Mouse (Mus musculus) left cerebral cortex, postnatal 10 days (tissue): ENCODE data around the gene Masp1. TPM values are rescaled to one million over a fixed set of nuclear protein-coding genes. Genes with fewer than 3 reads are reported as not detected.
A peak's percentile ranks its signal among the peaks of the same experiment; 100 is the strongest.

Experiments
- DNase-seq, 2 experiments: peaks; one replicate each; pipeline ENCODE4 v3.0.0; 2021 to 2022; ENCODE audit warnings: low spot score in 2 of 2, mixed read lengths in 1 of 2; ENCODE audit errors: extremely low spot score in 1 of 2
- intact Hi-C: fragments of 180-260 bp; cut with DNase I; formaldehyde crosslinking; loops from one replicate; pipeline ENCODE4 v1.15.1; 2025
- total RNA-seq, 2 experiments: library from RNA; stranded (reverse); gene quantifications; 2 replicates each; pipeline ENCODE4 v1.2.3; 2021

The Masp1 gene
- 10 to 100 TPM; 19.8 to 20.9 TPM for total RNA-seq

DNA sequence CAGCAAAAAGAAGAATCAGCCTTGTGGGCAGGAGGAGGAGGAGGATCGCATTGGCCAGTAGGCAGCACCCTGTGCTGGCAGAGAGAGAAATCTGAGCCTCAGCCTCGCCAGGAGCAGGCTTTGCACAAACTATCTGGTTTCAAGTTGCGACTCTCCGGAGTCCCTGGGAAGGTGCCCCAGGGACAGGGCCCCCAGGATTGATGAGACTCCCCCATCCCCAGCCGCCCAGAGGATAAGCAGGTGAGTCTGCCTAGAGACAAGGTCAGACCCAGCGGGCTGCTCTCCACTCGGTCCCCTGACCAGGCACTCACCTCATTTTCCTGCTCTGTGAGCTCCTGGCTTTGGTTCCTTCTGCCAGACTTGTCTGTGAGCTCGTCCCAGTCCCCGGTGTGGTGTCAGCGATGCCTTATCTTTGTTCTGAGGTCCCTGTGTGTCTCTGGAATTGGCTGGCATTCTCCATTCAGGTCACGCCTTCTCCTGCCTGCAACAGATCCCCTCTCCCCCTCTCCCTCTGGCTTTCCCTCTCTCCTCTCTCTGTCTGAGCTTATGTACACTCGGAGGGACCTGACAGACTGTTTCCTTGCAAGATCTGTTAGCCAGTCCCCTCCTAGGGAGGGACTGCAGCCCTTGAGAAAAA is at the start of gene Masp1, which contains the start of gene Rtp4:
Gene Masp1 (minus strand): TSS at position 581 of the 637 bp plus-strand sequence.
Gene Rtp4 (plus strand): TSS at position 57 of the 637 bp plus-strand sequence.
- intact Hi-C loops = no loop called here

DNA sequence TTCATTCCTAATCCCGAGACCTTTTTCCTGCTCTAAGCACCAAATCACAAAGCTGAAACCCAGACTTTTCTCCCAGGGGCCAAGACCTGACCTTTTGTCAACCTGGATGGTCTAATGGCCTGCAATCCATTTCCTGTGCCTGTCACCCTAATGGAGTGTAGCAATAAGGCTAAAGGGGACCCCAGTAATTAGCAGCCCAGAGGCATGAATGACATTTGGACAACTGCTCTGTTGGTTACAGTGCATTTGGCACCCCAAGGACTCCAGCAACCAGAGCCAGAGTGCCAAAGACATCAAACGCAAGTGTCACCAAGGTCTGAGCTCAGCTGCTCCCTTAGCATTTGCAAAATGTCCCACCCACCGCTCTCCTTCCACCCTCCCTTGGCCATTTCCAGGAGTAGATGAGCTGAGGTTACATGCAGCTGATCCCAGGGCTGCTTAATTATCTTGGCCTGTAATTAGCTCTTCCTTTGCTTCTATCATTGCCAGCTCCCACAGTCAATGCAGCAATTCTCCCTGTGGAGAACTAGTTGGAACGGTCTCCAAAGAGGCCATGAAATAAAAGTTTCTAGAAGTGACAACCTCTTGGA is 47.8 kb upstream of the Masp1 start:
- no peak for DNase-seq
- intact Hi-C loops = no loop called here

More for the DNA sequence above, at the start of gene Masp1, which contains the start of gene Rtp4:
- DNase-seq = no peak

DNA sequence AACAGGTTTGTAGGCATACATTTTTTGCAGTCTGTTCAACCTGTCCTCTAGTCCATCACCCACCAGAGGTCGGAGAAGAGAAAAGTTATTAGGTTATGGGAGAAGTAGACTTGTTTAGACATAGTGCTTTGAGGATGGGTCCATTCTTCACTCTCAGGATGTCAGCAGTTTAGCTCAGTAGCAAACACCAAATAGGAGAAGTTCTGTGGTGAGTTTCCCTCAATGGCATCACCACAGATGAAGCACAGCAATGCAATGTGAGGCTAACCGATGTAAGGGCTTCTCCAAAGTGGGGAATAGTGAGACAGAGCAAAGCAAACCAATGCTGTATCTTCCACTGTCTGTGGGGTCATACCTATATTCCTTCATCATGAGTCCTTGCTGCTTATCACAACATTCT is 37.1 kb upstream of the Masp1 start:
- no peak for DNase-seq
- intact Hi-C loops = no loop called here

DNA sequence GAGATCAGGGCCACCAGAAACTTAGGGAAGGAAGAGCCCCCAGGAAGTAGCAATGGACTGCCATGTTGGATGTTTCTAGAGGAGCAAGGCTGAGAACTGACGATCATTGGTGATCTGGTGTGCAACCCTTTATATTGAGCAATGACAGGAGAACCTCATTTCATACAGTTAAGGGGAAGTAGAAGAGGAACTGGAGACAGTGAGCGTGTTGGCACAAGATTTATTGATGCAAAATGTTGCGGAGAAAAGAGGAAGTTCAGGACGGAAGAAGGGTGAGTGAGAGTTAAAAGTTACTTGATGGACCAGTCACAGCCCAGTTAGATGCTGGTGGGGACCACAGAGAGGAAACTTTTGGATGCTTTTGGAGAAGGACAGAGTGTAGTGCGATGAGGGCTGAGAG is 36.6 kb upstream of the Masp1 start:
- intact Hi-C loops = no loop called here
- DNase-seq = no peak

DNA sequence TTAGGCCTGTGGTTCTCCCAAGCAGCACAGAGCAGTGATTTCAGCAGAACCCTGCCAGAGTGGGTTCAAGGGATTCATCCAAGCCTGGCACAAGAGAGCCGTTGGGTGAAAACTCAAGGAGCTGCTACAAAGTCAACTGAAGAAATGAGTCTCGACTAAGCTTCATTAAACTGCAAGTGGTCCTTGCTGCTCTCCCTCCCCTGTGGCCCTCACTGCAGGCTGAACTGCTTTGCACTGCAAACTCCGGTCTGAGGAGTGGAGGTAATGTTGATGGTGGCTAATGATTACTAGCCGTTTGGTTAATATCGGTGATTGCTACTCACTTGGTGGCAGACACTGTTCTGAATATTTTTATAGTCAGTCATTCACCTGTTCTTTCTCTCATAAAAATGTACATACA is 34.1 kb upstream of the Masp1 start:
- intact Hi-C loops = no loop called here
- no peak for DNase-seq

GRCm38 (mm10) chr16:23550981-23551582 is 30.5 kb upstream of the Masp1 start:
- no peak for DNase-seq
- intact Hi-C loops = loop anchor here (1.0 kb wide), 2 partner anchors 347 to 402 kb away; no protein-coding TSS in a partner anchor

DNA sequence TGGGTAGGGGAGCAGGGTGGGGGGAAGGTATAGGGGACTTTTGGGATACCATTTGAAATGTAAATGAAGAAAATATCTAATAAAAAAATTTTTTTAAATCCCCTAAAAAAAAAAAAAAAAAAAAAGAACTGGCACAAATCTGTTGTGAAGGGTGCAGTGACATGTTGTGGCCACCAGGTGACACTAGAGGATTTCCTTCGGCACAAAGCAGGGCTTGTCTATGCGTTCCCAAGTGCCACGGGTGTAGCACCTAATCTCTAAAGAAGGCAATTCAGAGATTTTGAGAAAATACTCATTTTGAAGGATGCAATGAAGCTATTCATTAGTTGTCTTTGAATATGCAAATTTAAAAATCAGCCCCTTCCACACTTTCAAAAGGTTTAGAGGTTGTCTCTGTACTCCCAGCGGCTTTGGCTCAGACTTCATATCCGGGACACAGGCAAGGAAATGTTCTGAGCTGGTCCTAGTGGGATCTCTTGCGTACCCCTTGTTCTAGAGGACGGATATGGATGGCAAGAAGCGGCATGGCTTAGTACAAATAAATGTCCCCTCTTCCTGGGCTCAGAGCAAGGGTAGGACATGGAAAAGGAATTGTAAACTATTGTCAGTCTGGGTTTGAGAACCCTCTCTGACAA is 29.8 kb upstream of the Masp1 start:
- intact Hi-C loops = loop anchor here (1.0 kb wide), 2 partner anchors 348 to 403 kb away; no protein-coding TSS in a partner anchor
- DNase-seq = peak; percentile 70 to 75

GRCm38 (mm10) chr16:23547783-23548182 is 27.2 kb upstream of the Masp1 start:
- DNase-seq = no peak
- intact Hi-C loops = loop anchor here (2.0 kb wide), 1 partner anchor 95 kb away; no protein-coding TSS in a partner anchor

- DNase-seq = no peak
- intact Hi-C loops = no loop called here
Measured at GRCm38 (mm10) chr16:23544361-23544760, 23.7 kb upstream of the Masp1 start.

DNA sequence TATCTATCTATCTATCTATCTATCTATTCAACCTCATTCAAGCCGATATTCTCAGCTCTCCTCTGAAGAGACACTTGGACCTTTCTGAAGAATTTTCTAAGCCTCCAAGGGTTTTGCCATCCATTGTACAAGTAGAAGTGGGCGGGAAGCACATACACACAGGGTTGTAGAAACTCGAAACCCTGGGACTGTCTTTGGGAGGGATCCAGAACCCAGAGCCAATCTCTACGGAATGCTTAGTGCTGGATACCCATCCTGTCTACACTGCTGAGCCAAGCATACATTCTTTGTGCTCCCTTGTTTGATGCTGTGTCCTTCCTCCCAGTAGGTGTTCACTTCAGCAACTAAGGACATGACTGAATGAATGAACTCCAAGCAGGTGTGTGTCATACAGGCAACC is 22.3 kb upstream of the Masp1 start:
- no peak for DNase-seq
- intact Hi-C loops = no loop called here

- intact Hi-C loops = no loop called here
- DNase-seq = no peak
Measured at GRCm38 (mm10) chr16:23541046-23541445, 20.4 kb upstream of the Masp1 start.

GRCm38 (mm10) chr16:23533707-23534106 is 13.1 kb upstream of the Masp1 start:
- DNase-seq = no peak
- intact Hi-C loops = no loop called here

DNA sequence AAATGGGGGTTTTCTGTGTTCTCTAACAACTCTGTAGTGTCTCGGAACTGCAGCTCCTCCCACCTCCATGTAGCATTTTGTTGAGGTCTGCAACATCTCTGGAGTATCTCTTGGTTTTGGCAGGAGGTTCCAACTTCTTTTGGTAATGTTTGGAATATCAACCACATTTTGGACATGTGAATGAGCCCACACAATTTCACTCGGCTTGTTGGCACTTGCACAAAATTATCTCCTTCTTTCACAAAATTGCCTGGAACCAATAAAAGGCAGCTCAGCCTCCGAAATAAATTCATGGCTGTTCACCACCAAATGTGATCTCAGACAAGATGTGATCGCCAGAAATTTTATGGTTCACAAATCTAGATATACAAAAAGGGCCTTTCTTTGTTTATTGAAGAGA is 8.6 kb upstream of the Masp1 start:
- DNase-seq = no peak
- intact Hi-C loops = no loop called here

GRCm38 (mm10) chr16:23522081-23522480 is 1.5 kb upstream of the Masp1 start:
- intact Hi-C loops = no loop called here
- no peak for DNase-seq

- no peak for DNase-seq
- intact Hi-C loops = no loop called here
Measured at GRCm38 (mm10) chr16:23521092-23521491, 477 bp upstream of the Masp1 start.

DNA sequence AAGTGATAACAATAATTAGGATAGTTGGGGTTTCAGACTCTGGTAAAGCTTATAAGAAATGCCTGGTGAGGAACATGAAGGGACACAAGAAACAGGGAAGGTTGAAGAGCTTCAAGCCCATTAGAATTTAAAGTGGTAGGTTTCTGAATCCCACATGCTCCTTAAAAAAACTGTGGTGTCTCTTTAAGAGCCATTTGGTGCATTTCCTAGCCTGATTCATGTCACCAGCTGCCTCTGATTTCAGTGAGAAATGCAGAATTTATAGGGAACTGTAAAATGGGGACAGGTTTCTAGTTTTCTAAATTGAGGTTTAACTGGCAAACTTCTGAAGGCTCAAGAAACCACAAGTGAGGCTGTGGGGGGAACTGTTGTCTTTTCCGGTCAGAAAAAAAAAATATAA is 844 bp downstream of the Masp1 start:
- intact Hi-C loops = no loop called here
- no peak for DNase-seq

- intact Hi-C loops = no loop called here
- DNase-seq = no peak
Measured at GRCm38 (mm10) chr16:23518567-23519369, 1.8 kb downstream of the Masp1 start.

- intact Hi-C loops = no loop called here
- DNase-seq = no peak
Measured at GRCm38 (mm10) chr16:23517754-23518566, 2.7 kb downstream of the Masp1 start.
